Mouse (Mus musculus) layer of hippocampus, adult 6 months (tissue): ENCODE measurements around the gene Amy2a1. TPM values are rescaled to one million over a fixed set of nuclear protein-coding genes. Genes with fewer than 3 reads are reported as not detected.

Experiments
- long read RNA-seq, 2 experiments: library from polyadenylated mRNA; unstranded; transcript quantifications; one replicate each; pipeline ENCODE4 v2.0.0; 2019 to 2020
- polyA plus RNA-seq: library from polyadenylated mRNA; unstranded; fragments of <200 nt; fragmentation: Nextera tagmentation; gene quantifications from 2 replicates; pipeline ENCODE4 v1.2.3, GENCODE M21; 2021

The Amy2a1 gene
- polyA plus RNA-seq: not detected in 2 replicates
- long read RNA-seq, experiment 1: 0 reads
- long read RNA-seq, experiment 2: 0 reads

GRCm38 (mm10) chr3:113532328-113532727 is at the start of gene Amy2a1:
Gene Amy2a1, minus strand, starts transcription at chr3:113532428.

Other genes starting within 250 kb of the Amy2a1 start
- not detected in 2 replicates for gene Amy2a4, start 241.0 kb downstream of the Amy2a1 start, polyA plus RNA-seq
- not detected in 2 replicates for gene Amy2a3, start 208.4 kb downstream of the Amy2a1 start, polyA plus RNA-seq
- gene Amy2a2, start 175.8 kb downstream of the Amy2a1 start, polyA plus RNA-seq: not detected in 2 replicates
- 0.50 and 0.85 TPM in 2 replicates for gene Amy1, start 74.3 kb upstream of the Amy2a1 start, polyA plus RNA-seq
- gene Rnpc3, start 97.7 kb upstream of the Amy2a1 start, polyA plus RNA-seq: 5.8 and 6.1 TPM in 2 replicates